Mouse (Mus musculus) megakaryocyte-erythroid progenitor cell, adult 5-6 weeks (primary cell): ENCODE results near the gene Arl8a. TPM values are rescaled to one million over a fixed set of nuclear protein-coding genes. Genes with fewer than 3 reads are reported as not detected.
"Not testable (repeated sequence)": the region's sequence is repeated elsewhere in the genome, so short reads cannot be mapped to it uniquely, and the experiment has no call there.

Source experiments
- ATAC-seq: replicated peaks from 2 replicates; pipeline ENCODE4 v1.8.0; 2016; ENCODE audit warnings: mild to moderate bottlenecking, inconsistent platforms; ENCODE audit not compliant: severe bottlenecking, poor library complexity, low FRiP score, low TSS enrichment
- total RNA-seq, 2 experiments: library from RNA; stranded (forward) in 1 of 2; stranded (reverse) in 1 of 2; fragments of 200-1000, 215-1000 nt in 1 of 2; fragments of >200 nt in 1 of 2; fragmentation: Nextera tagmentation in 1 of 2; gene quantifications; 2 replicates each; pipeline ENCODE4 v1.2.3; 2014 to 2017

Arl8a gene
- total RNA-seq, 2 experiments from 2014 or later = 14.8 to 38.4 TPM

- ATAC-seq = no peak
These were observed 41.6 kb downstream of the Arl8a start for GRCm38 (mm10) chr1:135188197-135188596.

- ATAC-seq = no peak
These were observed 42.6 kb downstream of the Arl8a start for GRCm38 (mm10) chr1:135189186-135189585.

GRCm38 (mm10) chr1:135194335-135194734, 47.7 kb downstream of the Arl8a start:
- not testable (repeated sequence) for ATAC-seq

GRCm38 (mm10) chr1:135195907-135196440, 49.4 kb downstream of the Arl8a start:
- no peak for ATAC-seq

- no peak for ATAC-seq
These were observed 51.8 kb downstream of the Arl8a start for GRCm38 (mm10) chr1:135198412-135198811.

GRCm38 (mm10) chr1:135199014-135199819, 52.6 kb downstream of the Arl8a start:
- ATAC-seq = peak; percentile 78

GRCm38 (mm10) chr1:135200400-135200799, 53.8 kb downstream of the Arl8a start:
- no peak for ATAC-seq

- ATAC-seq = peak; percentile 92
These were observed 57.8 kb downstream of the Arl8a start for GRCm38 (mm10) chr1:135204196-135205126.

- no peak for ATAC-seq
These were observed 58.6 kb downstream of the Arl8a start for GRCm38 (mm10) chr1:135205257-135205656.

Other genes with a start within 250 kb of the Arl8a start
- 10.3 and 15.6 TPM in 2 replicates for gene Ppp1r12b, start 190.9 kb upstream of the Arl8a start, total RNA-seq (2014; fragmentation: Nextera tagmentation)
- 6.6 and 6.7 TPM in 2 replicates for gene Ppp1r12b, start 190.9 kb upstream of the Arl8a start, total RNA-seq (2017)
- gene Ube2t, start 184.3 kb upstream of the Arl8a start, total RNA-seq (2014; fragmentation: Nextera tagmentation) = 47.9 and 82.8 TPM in 2 replicates
- gene Ube2t, start 184.3 kb upstream of the Arl8a start, total RNA-seq (2017) = 23.4 and 29.7 TPM in 2 replicates
- not detected in 2 replicates for gene Lgr6, start 41.5 kb upstream of the Arl8a start, total RNA-seq (2014; fragmentation: Nextera tagmentation)
- gene Lgr6, start 41.5 kb upstream of the Arl8a start, total RNA-seq (2017) = not detected in 2 replicates
- gene Ptpn7, start 14.1 kb upstream of the Arl8a start, total RNA-seq (2014; fragmentation: Nextera tagmentation) = 108 and 110 TPM in 2 replicates
- gene Ptpn7, start 14.1 kb upstream of the Arl8a start, total RNA-seq (2017) = 68.5 and 93.7 TPM in 2 replicates
- not detected in 2 replicates for gene Gpr37l1, start 20.9 kb downstream of the Arl8a start, total RNA-seq (2014; fragmentation: Nextera tagmentation)
- gene Gpr37l1, start 20.9 kb downstream of the Arl8a start, total RNA-seq (2017) = not detected in 2 replicates
- not detected in 2 replicates for gene Elf3, start 111.7 kb downstream of the Arl8a start, total RNA-seq (2014; fragmentation: Nextera tagmentation)
- gene Elf3, start 111.7 kb downstream of the Arl8a start, total RNA-seq (2017) = not detected in 2 replicates
- gene Rnpep, start 137.3 kb downstream of the Arl8a start, total RNA-seq (2014; fragmentation: Nextera tagmentation) = 29.7 and 53.8 TPM in 2 replicates
- gene Rnpep, start 137.3 kb downstream of the Arl8a start, total RNA-seq (2017) = 19.1 and 22.6 TPM in 2 replicates
- gene Timm17a, start 167.0 kb downstream of the Arl8a start, total RNA-seq (2014; fragmentation: Nextera tagmentation) = 98.7 and 119 TPM in 2 replicates
- gene Timm17a, start 167.0 kb downstream of the Arl8a start, total RNA-seq (2017) = 34.5 and 46.8 TPM in 2 replicates
- not detected in 2 replicates for gene Lmod1, start 178.0 kb downstream of the Arl8a start, total RNA-seq (2014; fragmentation: Nextera tagmentation)
- not detected in 2 replicates for gene Lmod1, start 178.0 kb downstream of the Arl8a start, total RNA-seq (2017)
- gene Shisa4, start 228.4 kb downstream of the Arl8a start, total RNA-seq (2014; fragmentation: Nextera tagmentation) = not detected in 2 replicates
- not detected in 2 replicates for gene Shisa4, start 228.4 kb downstream of the Arl8a start, total RNA-seq (2017)